Mouse (Mus musculus): ENCODE results near the gene Mmp14.

The Mmp14 gene

DNA sequence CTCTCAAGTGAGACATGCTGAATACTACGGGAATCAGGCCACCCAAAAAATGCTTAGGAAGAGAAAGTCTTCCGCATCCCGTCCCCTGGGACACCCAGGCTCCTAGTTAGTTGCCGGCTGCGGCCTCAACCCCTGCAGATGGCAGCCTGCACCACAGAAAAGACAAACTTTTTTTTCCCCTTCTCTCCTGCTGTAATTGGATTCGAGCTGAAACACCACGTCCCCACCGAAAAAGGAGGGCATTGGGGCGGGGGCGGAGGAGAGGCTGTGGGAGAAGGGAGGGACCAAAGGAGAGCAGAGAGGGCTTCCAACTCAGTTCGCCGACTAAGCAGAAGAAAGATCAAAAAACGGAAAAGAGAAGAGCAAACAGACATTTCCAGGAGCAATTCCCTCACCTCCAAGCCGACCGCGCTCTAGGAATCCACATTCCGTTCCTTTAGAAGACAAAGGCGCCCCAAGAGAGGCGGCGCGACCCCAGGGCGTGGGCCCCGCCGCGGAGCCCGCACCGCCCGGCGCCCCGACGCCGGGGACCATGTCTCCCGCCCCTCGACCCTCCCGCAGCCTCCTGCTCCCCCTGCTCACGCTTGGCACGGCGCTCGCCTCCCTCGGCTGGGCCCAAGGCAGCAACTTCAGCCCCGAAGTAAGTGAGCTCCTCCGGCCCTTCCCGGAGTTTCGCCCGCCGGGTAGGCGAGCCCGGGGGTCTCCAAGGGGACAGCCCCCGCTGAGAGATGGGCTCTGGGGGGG is at the start of gene Mmp14:
Gene Mmp14 (plus strand): TSS at position 279 of the 744 bp plus-strand sequence.
- peak; percentile 97 for DNase-seq (ENCODE audit: inconsistent ontology term)

GRCm38 (mm10) chr14:54381816-54382215 is 49.6 kb upstream of the Mmp14 start:
- no peak for DNase-seq (ENCODE audit: inconsistent ontology term)

DNA sequence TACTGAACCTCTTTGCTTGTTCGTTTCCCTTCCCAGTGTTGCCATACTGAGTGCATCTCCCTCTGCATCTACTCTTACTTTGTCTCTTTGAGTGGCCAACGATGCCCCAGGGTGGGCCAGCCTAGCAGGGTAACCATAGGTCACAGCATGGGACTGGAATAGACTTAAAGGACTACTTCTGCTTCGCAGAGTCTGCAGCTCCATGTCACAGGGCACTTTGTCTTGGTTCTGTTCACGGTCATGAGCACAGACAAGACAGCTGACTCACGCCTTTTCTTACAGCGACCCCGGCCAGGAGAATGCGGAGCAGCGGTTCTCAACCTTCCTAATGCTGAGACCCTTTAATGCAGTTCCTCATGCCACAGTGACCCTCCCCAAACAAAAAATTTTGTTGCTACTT is 48.8 kb upstream of the Mmp14 start:
- peak; percentile 46 for DNase-seq (ENCODE audit: inconsistent ontology term)

DNA sequence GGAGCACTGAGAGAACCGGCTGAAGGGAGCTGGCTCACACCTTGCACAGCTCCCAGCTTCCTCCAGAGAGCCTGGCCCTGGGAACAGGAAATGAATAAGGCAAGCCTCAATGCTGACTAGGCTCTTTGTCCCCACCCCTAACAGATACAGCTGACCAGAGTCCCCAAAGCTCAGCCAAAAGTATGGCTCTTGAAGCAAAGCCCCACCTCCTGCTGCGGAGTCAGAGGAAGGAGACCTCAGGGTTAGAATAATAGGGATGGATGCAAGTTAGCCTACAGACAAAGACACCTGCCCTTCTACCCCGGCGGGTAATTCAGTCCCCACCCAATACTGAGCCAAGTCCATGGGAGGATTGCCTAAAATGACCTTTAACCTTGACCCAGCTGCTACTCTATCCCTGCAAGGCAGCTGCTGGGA is 48.0 kb upstream of the Mmp14 start:
- DNase-seq (ENCODE audit: inconsistent ontology term), result peak; percentile 38

DNA sequence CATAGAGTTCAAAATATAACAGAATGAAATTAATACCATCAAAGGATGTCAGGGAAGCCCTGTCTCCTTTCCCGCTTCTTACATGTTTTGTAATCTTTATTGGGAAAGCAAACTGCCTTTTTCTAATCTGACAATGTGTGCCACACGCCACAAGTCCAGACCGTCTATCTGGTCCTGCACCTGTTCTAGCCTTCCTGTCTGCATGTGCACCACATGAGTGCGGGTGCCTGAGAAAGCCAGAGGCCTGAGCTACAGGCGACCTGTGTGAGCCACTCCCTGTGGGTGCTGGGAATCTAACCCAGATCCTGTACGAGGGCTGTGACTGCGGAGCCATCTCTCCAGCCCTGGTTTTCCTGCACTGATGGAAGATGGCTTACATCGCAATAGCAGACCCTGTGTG is 47.0 kb upstream of the Mmp14 start:
- no peak for DNase-seq (ENCODE audit: inconsistent ontology term)

GRCm38 (mm10) chr14:54385968-54386618 is 45.3 kb upstream of the Mmp14 start:
- no peak for DNase-seq (ENCODE audit: inconsistent ontology term)

DNA sequence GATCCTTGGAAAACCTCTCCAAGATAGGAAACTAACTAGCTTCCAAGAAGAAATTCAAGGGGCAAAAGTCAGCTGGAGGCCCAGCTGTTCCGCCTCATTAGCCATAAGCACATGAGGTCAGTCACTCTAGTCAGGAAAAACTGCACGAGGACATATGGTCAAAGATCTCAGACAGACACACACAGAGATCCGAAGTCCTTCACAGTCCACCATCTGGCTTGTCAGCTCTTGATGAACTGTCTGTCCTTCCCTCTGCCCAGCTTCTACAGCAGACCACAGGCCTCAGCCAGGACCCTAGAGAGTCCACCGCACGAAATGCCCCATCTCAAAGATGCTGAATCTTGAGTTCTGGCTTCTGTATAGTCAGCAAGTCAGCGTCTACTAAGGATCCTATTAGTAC is 43.9 kb upstream of the Mmp14 start:
- no peak for DNase-seq (ENCODE audit: inconsistent ontology term)

DNA sequence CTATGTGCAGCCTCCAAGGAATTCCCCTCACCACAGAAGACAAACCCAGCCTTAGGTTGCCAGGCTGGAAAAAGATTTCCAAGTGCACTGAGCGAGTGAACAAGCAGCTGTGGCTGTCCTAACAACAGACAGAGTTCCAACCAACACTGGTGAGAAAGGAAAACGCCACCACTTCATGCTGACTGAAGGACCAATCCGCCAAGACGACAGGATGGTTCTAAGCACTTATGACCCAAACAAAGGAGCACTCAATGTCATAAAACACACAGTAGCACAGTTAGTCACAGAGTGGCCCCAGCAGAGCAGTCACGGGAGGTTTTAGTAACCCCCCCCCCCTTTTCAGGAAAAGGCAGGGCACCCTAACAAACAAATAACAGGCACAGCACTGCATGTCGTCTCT is 40.6 kb upstream of the Mmp14 start:
- DNase-seq (ENCODE audit: inconsistent ontology term), result no peak

DNA sequence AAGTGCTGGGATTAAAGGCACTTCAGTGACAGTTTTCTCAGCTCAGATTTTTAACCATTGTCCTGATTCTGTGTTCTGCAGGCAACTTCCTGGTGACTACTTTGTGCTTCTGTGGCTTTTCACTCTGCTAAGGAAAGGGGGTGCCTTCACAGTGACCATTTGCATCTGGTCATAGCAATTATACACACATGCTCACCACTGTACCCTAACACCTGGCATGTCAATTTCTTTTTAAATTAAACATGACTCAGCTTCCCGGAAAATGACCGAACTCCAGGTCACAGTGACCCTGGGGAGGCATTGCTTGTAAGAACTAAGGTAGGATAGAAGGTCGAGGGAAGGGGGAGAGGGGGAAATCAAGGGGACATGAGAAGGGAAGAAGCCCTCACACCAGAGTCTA is 37.6 kb upstream of the Mmp14 start:
- DNase-seq (ENCODE audit: inconsistent ontology term), result no peak

- no peak for DNase-seq (ENCODE audit: inconsistent ontology term)
Measured at GRCm38 (mm10) chr14:54394309-54394708, 37.1 kb upstream of the Mmp14 start.

- no peak for DNase-seq (ENCODE audit: inconsistent ontology term)
Measured at GRCm38 (mm10) chr14:54396685-54397084, 34.7 kb upstream of the Mmp14 start.

DNA sequence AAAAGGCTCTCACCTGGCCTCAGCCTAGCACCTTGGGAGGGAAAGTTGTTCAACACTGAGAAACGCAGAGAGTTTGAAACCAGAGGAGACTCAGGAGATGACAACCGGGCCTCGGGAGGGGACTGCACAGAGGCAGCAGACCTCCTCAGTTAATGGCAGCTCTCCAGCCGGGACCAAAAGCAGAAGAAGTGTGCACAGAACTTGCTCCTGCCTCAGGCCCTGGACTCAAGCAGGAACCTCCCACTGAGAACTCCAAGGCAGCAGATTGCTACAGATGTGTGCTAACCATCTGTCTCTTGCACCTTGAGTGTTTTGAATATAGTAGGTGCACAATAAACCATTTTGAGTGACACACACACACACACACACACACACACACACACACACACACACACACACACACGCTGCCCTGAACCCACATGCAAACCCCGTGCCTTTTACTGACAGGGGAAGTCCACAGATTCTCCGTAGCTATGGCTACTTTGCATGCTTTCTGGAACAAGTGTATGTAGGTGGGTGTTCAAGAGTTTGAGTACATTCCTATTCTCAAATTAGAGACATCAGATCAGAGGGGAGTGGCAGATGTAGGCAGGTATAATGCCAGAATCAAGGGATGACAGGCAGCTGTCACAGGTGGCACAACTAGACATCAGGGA is 33.4 kb upstream of the Mmp14 start:
- no peak for DNase-seq (ENCODE audit: inconsistent ontology term)

GRCm38 (mm10) chr14:54398528-54398916 is 32.9 kb upstream of the Mmp14 start:
- DNase-seq (ENCODE audit: inconsistent ontology term), result no peak

GRCm38 (mm10) chr14:54398921-54399382 is 32.5 kb upstream of the Mmp14 start:
- DNase-seq (ENCODE audit: inconsistent ontology term), result no peak

GRCm38 (mm10) chr14:54401723-54402122 is 29.7 kb upstream of the Mmp14 start:
- DNase-seq (ENCODE audit: inconsistent ontology term), result no peak

- no peak for DNase-seq (ENCODE audit: inconsistent ontology term)
Measured at GRCm38 (mm10) chr14:54408336-54409056, 22.9 kb upstream of the Mmp14 start.

DNA sequence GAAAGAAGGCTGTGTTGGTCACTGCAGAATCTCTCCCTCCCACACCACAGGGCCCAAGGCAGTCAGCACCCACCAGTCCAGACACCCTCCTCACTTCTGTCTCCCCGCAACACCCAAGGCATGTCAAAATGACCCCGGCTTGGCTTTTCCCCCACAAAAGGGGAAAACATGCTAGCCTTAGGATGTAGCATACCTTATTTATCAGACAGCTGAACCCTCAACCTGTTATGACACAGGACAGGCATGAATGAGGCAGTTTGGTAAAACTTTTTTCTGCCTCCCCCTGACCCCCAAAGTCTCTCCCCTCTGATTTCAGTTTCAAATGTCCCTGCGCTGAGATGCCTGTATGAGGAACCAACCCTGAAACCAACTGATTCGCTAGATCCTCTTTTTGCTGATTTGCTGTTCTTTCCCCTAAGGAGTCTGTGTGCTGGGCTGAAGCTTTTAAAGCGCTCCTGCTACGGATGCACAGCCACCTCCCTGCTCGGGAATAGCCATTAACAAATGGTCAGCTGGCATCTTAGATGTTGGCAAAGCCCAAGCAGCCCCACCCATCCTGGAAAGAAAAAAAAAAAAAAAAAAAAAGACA is 22.3 kb upstream of the Mmp14 start:
- no peak for DNase-seq (ENCODE audit: inconsistent ontology term)

- DNase-seq (ENCODE audit: inconsistent ontology term), result no peak
Measured at GRCm38 (mm10) chr14:54409980-54410810, 21.2 kb upstream of the Mmp14 start.

- peak; percentile 52 for DNase-seq (ENCODE audit: inconsistent ontology term)
Measured at GRCm38 (mm10) chr14:54412000-54412576, 19.3 kb upstream of the Mmp14 start.

- peak; percentile 47 for DNase-seq (ENCODE audit: inconsistent ontology term)
Measured at GRCm38 (mm10) chr14:54412629-54413170, 18.7 kb upstream of the Mmp14 start.

Measured in Muller cell, postnatal 12 days (primary cell).